Mouse (Mus musculus): ENCODE data around the gene Bms1. TPM values are rescaled to one million over a fixed set of nuclear protein-coding genes. Genes with fewer than 3 reads are reported as not detected.

The Bms1 gene
- polyA plus RNA-seq, 2 experiments, result 24.4 to 31.1 TPM

GRCm38 (mm10) chr6:118366196-118366595, 53.1 kb downstream of the Bms1 start:
- WGBS, result 37% methylated on average over 3 of the region's 3 CpGs
- Histone ChIP-seq H3K4me3 (replicated peaks; ENCODE audit: low read length) (no peak overlapping the region), H3K4me2 (replicated peaks; ENCODE audit: low read depth, low read length, severe bottlenecking) (no peak overlapping the region), H3K36me3 (ENCODE audit: control insufficient read depth, insufficient read depth, low read length) (no peaks in the 10 kb centered on the region), H3K27ac (replicated peaks; ENCODE audit: low read depth, low read length) (no peak overlapping the region), H3K27me3 (ENCODE audit: control insufficient read depth, insufficient read depth, low read length) (no peaks in the 10 kb centered on the region), H3K4me1 (ENCODE audit: control insufficient read depth, insufficient read depth, low read length) (no peaks in the 10 kb centered on the region), H3K9me3 (ENCODE audit: control insufficient read depth, low read length) (peaks cover 2% of the 10 kb centered on the region), H3K9ac (ENCODE audit: low read depth, low read length, severe bottlenecking) (no peak overlapping the region)
- ATAC-seq (ENCODE audit: low FRiP score, low read depth), result no peak
- no peak for DNase-seq (ENCODE audit: low spot score)
- TF ChIP-seq POLR2A (IDR thresholded peaks at IDR 0.05; ENCODE audit: borderline replicate concordance, extremely low read depth, insufficient read depth, insufficient read length), result no peak

GRCm38 (mm10) chr6:118365781-118366180, 53.5 kb downstream of the Bms1 start:
- ATAC-seq (ENCODE audit: low FRiP score, low read depth) (no peak), DNase-seq (ENCODE audit: low spot score) (no peak)
- H3K9ac ChIP-seq (ENCODE audit: low read depth, low read length, severe bottlenecking), result no peak overlapping the region
- H3K4me3 ChIP-seq (replicated peaks; ENCODE audit: low read length), result no peak overlapping the region
- no peaks in the 10 kb centered on the region for H3K4me1 ChIP-seq (ENCODE audit: control insufficient read depth, insufficient read depth, low read length)
- TF ChIP-seq POLR2A (IDR thresholded peaks at IDR 0.05; ENCODE audit: borderline replicate concordance, extremely low read depth, insufficient read depth, insufficient read length), result no peak
- no peaks in the 10 kb centered on the region for H3K36me3 ChIP-seq (ENCODE audit: control insufficient read depth, insufficient read depth, low read length)
- peaks cover 3% of the 10 kb centered on the region for H3K9me3 ChIP-seq (ENCODE audit: control insufficient read depth, low read length)
- H3K4me2 ChIP-seq (replicated peaks; ENCODE audit: low read depth, low read length, severe bottlenecking), result no peak overlapping the region
- H3K27ac ChIP-seq (replicated peaks; ENCODE audit: low read depth, low read length), result no peak overlapping the region
- no peaks in the 10 kb centered on the region for H3K27me3 ChIP-seq (ENCODE audit: control insufficient read depth, insufficient read depth, low read length)

- Histone ChIP-seq H3K9ac (ENCODE audit: low read depth, low read length, severe bottlenecking) (no peak overlapping the region), H3K4me2 (replicated peaks; ENCODE audit: low read depth, low read length, severe bottlenecking) (no peak overlapping the region), H3K27ac (replicated peaks; ENCODE audit: low read depth, low read length) (no peak overlapping the region), H3K36me3 (ENCODE audit: control insufficient read depth, insufficient read depth, low read length) (no peaks in the 10 kb centered on the region), H3K4me1 (ENCODE audit: control insufficient read depth, insufficient read depth, low read length) (no peaks in the 10 kb centered on the region), H3K4me3 (replicated peaks; ENCODE audit: low read length) (no peak overlapping the region), H3K9me3 (ENCODE audit: control insufficient read depth, low read length) (no peaks in the 10 kb centered on the region), H3K27me3 (ENCODE audit: control insufficient read depth, insufficient read depth, low read length) (no peaks in the 10 kb centered on the region)
- WGBS, result 41% methylated on average over 12 of the region's 12 CpGs
- ATAC-seq (ENCODE audit: low FRiP score, low read depth), result no peak
- DNase-seq (ENCODE audit: low spot score), result no peak
- TF ChIP-seq POLR2A (IDR thresholded peaks at IDR 0.05; ENCODE audit: borderline replicate concordance, extremely low read depth, insufficient read depth, insufficient read length), result no peak
These were observed 68.9 kb downstream of the Bms1 start for GRCm38 (mm10) chr6:118350342-118350741.

- DNase-seq (ENCODE audit: low spot score), result no peak
- H3K4me1 ChIP-seq (ENCODE audit: control insufficient read depth, insufficient read depth, low read length), result no peaks in the 10 kb centered on the region
- H3K4me3 ChIP-seq (replicated peaks; ENCODE audit: low read length), result no peak overlapping the region
- no peaks in the 10 kb centered on the region for H3K9me3 ChIP-seq (ENCODE audit: control insufficient read depth, low read length)
- H3K27ac ChIP-seq (replicated peaks; ENCODE audit: low read depth, low read length), result no peak overlapping the region
- ATAC-seq (ENCODE audit: low FRiP score, low read depth), result no peak
- 74% methylated on average over 3 of the region's 3 CpGs for WGBS
- no peak overlapping the region for H3K9ac ChIP-seq (ENCODE audit: low read depth, low read length, severe bottlenecking)
- no peak for TF ChIP-seq POLR2A (IDR thresholded peaks at IDR 0.05; ENCODE audit: borderline replicate concordance, extremely low read depth, insufficient read depth, insufficient read length)
- no peak overlapping the region for H3K4me2 ChIP-seq (replicated peaks; ENCODE audit: low read depth, low read length, severe bottlenecking)
- H3K27me3 ChIP-seq (ENCODE audit: control insufficient read depth, insufficient read depth, low read length), result no peaks in the 10 kb centered on the region
- H3K36me3 ChIP-seq (ENCODE audit: control insufficient read depth, insufficient read depth, low read length), result no peaks in the 10 kb centered on the region
These were observed 71.1 kb downstream of the Bms1 start for GRCm38 (mm10) chr6:118348186-118348585.

- no peak for TF ChIP-seq POLR2A (IDR thresholded peaks at IDR 0.05; ENCODE audit: borderline replicate concordance, extremely low read depth, insufficient read depth, insufficient read length)
- DNase-seq (ENCODE audit: low spot score) (no peak), ATAC-seq (ENCODE audit: low FRiP score, low read depth) (no peak)
- WGBS, result 83% methylated on average over 8 of the region's 8 CpGs
- H3K4me3 ChIP-seq (replicated peaks; ENCODE audit: low read length), result no peak overlapping the region
- H3K9me3 ChIP-seq (ENCODE audit: control insufficient read depth, low read length), result no peaks in the 10 kb centered on the region
- no peak overlapping the region for H3K27ac ChIP-seq (replicated peaks; ENCODE audit: low read depth, low read length)
- H3K9ac ChIP-seq (ENCODE audit: low read depth, low read length, severe bottlenecking), result no peak overlapping the region
- H3K27me3 ChIP-seq (ENCODE audit: control insufficient read depth, insufficient read depth, low read length), result no peaks in the 10 kb centered on the region
- no peaks in the 10 kb centered on the region for H3K36me3 ChIP-seq (ENCODE audit: control insufficient read depth, insufficient read depth, low read length)
- H3K4me1 ChIP-seq (ENCODE audit: control insufficient read depth, insufficient read depth, low read length), result no peaks in the 10 kb centered on the region
- no peak overlapping the region for H3K4me2 ChIP-seq (replicated peaks; ENCODE audit: low read depth, low read length, severe bottlenecking)
These were observed 72.0 kb downstream of the Bms1 start for GRCm38 (mm10) chr6:118347291-118347690.
